Mouse (Mus musculus) stomach, postnatal 0 days (tissue): ENCODE measurements around the gene Prr19.
A peak's percentile ranks its signal among the peaks of the same experiment; 100 is the strongest.

Experiments
- CTCF ChIP-seq: IDR thresholded peaks from 2 replicates; pipeline ENCODE4 v1.5.1; 2016; ENCODE audit warnings: antibody characterized with exemption, low read depth, mild to moderate bottlenecking, moderate library complexity
- EP300 ChIP-seq: optimal IDR thresholded peaks from 2 replicates; pipeline ENCODE3; 2016; ENCODE audit warnings: antibody characterized with exemption

DNA sequence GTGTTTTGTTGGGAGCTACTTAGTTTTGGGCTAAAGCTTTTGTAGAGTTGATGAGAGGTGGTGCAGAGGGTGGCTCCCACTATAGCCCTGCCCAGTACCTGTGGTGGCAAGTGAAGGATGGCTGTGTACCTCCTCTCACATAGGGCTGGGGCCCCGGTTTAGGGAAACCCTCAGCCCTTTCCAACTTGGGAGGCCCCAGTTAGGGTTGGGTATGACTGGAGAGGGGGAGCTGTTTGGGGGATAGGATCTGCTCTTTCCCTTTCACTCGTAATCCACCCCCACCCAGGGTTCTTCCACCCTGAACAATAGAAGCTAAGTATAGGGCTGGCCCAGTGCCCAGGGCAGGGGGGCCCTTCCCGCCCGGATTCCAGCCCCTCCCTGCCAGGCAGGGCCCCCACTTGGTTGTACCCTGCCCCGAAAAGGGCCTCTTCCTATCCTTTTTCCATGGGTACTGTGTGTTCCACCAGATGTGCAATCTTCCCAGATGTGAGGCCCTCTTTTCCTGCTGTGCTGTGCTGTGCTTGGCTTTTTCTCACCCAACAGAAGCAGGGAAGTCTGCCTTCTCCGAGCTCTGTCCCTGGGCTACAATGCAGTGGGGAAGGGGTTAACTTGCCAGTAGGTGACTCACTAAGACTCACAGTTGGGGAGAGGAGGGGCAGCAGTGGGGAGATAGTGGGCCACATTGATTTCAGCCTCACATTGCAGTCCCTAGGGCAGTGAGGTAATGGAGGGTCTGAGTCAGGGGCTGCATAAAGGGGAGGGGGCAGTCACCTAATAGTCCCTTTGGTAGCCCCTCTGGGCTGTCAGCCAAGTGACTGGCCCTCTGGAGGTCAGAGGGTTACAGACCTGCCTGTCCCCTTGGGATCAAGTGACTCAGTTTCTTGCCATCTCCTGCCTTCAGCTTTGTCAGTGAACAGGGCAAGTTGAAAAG, 21.1 kb upstream of the Prr19 start:
- TF ChIP-seq CTCF (peak; percentile 8; the same call in 1 of the 2 replicates), EP300 (no peak)
